Mouse (Mus musculus) hindbrain, embryonic 12.5 days (tissue): ENCODE data around the gene Chst1. TPM values are rescaled to one million over a fixed set of nuclear protein-coding genes. Genes with fewer than 3 reads are reported as not detected.

Source experiments
- ATAC-seq: fragments of 200-750 bp; cut with Nextera tagmentation; 2 replicates; pipeline ENCODE4 v1.8.0; 2017; ENCODE audit warnings: moderate TSS enrichment; ENCODE audit not compliant: low FRiP score
- H3K27ac ChIP-seq: fragments of 300-500 bp; sonication (generic); 2 replicates; pipeline ENCODE4 v1.5.1; 2016; ENCODE audit warnings: mild to moderate bottlenecking
- H3K27me3 ChIP-seq: fragments of 300-500 bp; sonication (generic); 2 replicates; pipeline ENCODE4 v1.6.1; 2016; ENCODE audit warnings: mild to moderate bottlenecking
- H3K36me3 ChIP-seq: fragments of 300-500 bp; sonication (generic); 2 replicates; pipeline ENCODE4 v1.6.1; 2016; ENCODE audit warnings: mild to moderate bottlenecking
- H3K4me1 ChIP-seq: fragments of 300-500 bp; sonication (generic); 2 replicates; pipeline ENCODE4 v1.6.1; 2016
- H3K4me2 ChIP-seq: fragments of 300-500 bp; sonication (generic); replicated peaks from 2 replicates; pipeline ENCODE4 v1.6.1; 2016; ENCODE audit warnings: mild to moderate bottlenecking
- H3K4me3 ChIP-seq: fragments of 300-500 bp; sonication (generic); 2 replicates; pipeline ENCODE4 v1.5.1; 2016; ENCODE audit warnings: mild to moderate bottlenecking
- H3K9ac ChIP-seq: fragments of 300-500 bp; sonication (generic); 2 replicates; pipeline ENCODE4 v1.6.1; 2016; ENCODE audit warnings: mild to moderate bottlenecking, moderate library complexity
- H3K9me3 ChIP-seq: fragments of 300-500 bp; sonication (generic); replicated peaks from 2 replicates; pipeline ENCODE4 v1.6.1; 2016; ENCODE audit warnings: mild to moderate bottlenecking
- WGBS: fragments of 180-500 bp; shearing (Covaris S2); methylation state at CpG from one replicate; pipeline ENCODE4 v1.1.7; 2016; 5-methylcytosine and 5-hydroxymethylcytosine counted together
- polyA plus RNA-seq: library from polyadenylated mRNA; unstranded; fragments of >200 nt; fragmentation: Nextera tagmentation; extraction: Ambion mirVana; gene quantifications from 2 replicates; pipeline ENCODE4 v1.2.1, GENCODE M21; 2016

The Chst1 gene
- polyA plus RNA-seq, 1 experiment from 2014 or later, result 11.1 TPM

- 90% methylated on average over 14 of the region's 14 CpGs for WGBS
- Histone ChIP-seq H3K27me3 (peaks cover 10% of the 10 kb centered on the region), H3K4me1 (no peaks in the 10 kb centered on the region), H3K4me2 (no peak overlapping the region), H3K27ac (no peak overlapping the region), H3K9ac (no peak overlapping the region), H3K36me3 (0 out of 2 replicates have a peak, but pooled peaks cover 4% of the 10 kb centered on the region), H3K9me3 (no peaks in the 10 kb centered on the region), H3K4me3 (no peak overlapping the region)
- ATAC-seq, result no peak
Observed at GRCm38 (mm10) chr2:92614106-92614505, 14.6 kb downstream of the Chst1 start.

- no peaks in the 10 kb centered on the region for H3K9me3 ChIP-seq
- ATAC-seq, result no peak
Observed at GRCm38 (mm10) chr2:92617077-92617756, 17.7 kb downstream of the Chst1 start.

GRCm38 (mm10) chr2:92618016-92618415 lies 18.5 kb downstream of the Chst1 start:
- 0 out of 2 replicates have a peak, but pooled peaks cover 4% of the 10 kb centered on the region for H3K36me3 ChIP-seq
- no peak overlapping the region for H3K27ac ChIP-seq
- no peaks in the 10 kb centered on the region for H3K27me3 ChIP-seq
- no peak overlapping the region for H3K9ac ChIP-seq
- no peak overlapping the region for H3K4me2 ChIP-seq
- no peak overlapping the region for H3K4me3 ChIP-seq
- no peak for ATAC-seq
- 66% methylated on average over 6 of the region's 6 CpGs for WGBS
- no peaks in the 10 kb centered on the region for H3K9me3 ChIP-seq
- no peaks in the 10 kb centered on the region for H3K4me1 ChIP-seq

More at GRCm38 (mm10) chr2:92617077-92617756, 17.7 kb downstream of the Chst1 start:
- Histone ChIP-seq H3K36me3 (0 out of 2 replicates have a peak, but pooled peaks cover 4% of the 10 kb centered on the region), H3K9ac (no peak overlapping the region), H3K4me1 (no peaks in the 10 kb centered on the region), H3K4me3 (no peak overlapping the region), H3K27ac (no peak overlapping the region), H3K4me2 (no peak overlapping the region), H3K27me3 (no peaks in the 10 kb centered on the region)
- 84% methylated on average over 16 of the region's 16 CpGs for WGBS

GRCm38 (mm10) chr2:92627633-92628032 lies 28.1 kb downstream of the Chst1 start:
- H3K4me2 ChIP-seq, result no peak overlapping the region
- H3K4me3 ChIP-seq, result no peak overlapping the region
- 0 out of 2 replicates have a peak, but pooled peaks cover 2% of the 10 kb centered on the region for H3K27me3 ChIP-seq
- no peak overlapping the region for H3K9ac ChIP-seq
- ATAC-seq, result no peak
- H3K9me3 ChIP-seq, result no peaks in the 10 kb centered on the region
- no peak overlapping the region for H3K27ac ChIP-seq
- H3K36me3 ChIP-seq, result no peaks in the 10 kb centered on the region
- 73% methylated on average over 2 of the region's 2 CpGs for WGBS
- H3K4me1 ChIP-seq, result no peaks in the 10 kb centered on the region

GRCm38 (mm10) chr2:92630799-92631198 lies 31.3 kb downstream of the Chst1 start:
- no peaks in the 10 kb centered on the region for H3K9me3 ChIP-seq
- no peak overlapping the region for H3K4me2 ChIP-seq
- H3K9ac ChIP-seq, result no peak overlapping the region
- no peaks in the 10 kb centered on the region for H3K4me1 ChIP-seq
- H3K27ac ChIP-seq, result no peak overlapping the region
- H3K27me3 ChIP-seq, result 0 out of 2 replicates have a peak, but pooled peaks cover 2% of the 10 kb centered on the region
- WGBS, result 91% methylated on average over 11 of the region's 11 CpGs
- ATAC-seq, result no peak
- H3K4me3 ChIP-seq, result no peak overlapping the region
- H3K36me3 ChIP-seq, result no peaks in the 10 kb centered on the region

GRCm38 (mm10) chr2:92632027-92632426 lies 32.5 kb downstream of the Chst1 start:
- H3K4me3 ChIP-seq, result no peak overlapping the region
- H3K27ac ChIP-seq, result no peak overlapping the region
- no peak for ATAC-seq
- no peaks in the 10 kb centered on the region for H3K36me3 ChIP-seq
- no peaks in the 10 kb centered on the region for H3K9me3 ChIP-seq
- 0 out of 2 replicates have a peak, but pooled peaks cover 2% of the 10 kb centered on the region for H3K27me3 ChIP-seq
- 35% methylated on average over 1 of the region's 1 CpGs for WGBS
- no peaks in the 10 kb centered on the region for H3K4me1 ChIP-seq
- no peak overlapping the region for H3K4me2 ChIP-seq
- no peak overlapping the region for H3K9ac ChIP-seq

GRCm38 (mm10) chr2:92640555-92640954 lies 41.0 kb downstream of the Chst1 start:
- 24% methylated on average over 8 of the region's 8 CpGs for WGBS
- Histone ChIP-seq H3K27me3 (no peaks in the 10 kb centered on the region), H3K4me1 (peaks cover 8% of the 10 kb centered on the region), H3K27ac (no peak overlapping the region), H3K9ac (no peak overlapping the region), H3K36me3 (no peaks in the 10 kb centered on the region), H3K4me2 (no peak overlapping the region), H3K9me3 (no peaks in the 10 kb centered on the region), H3K4me3 (no peak overlapping the region)
- ATAC-seq, result no peak

GRCm38 (mm10) chr2:92645282-92646037 lies 46.0 kb downstream of the Chst1 start:
- Histone ChIP-seq H3K4me3 (no peak overlapping the region), H3K4me2 (no peak overlapping the region), H3K27ac (peak overlapping the region; percentile 36; the same call in 1 of the 2 replicates), H3K27me3 (no peaks in the 10 kb centered on the region), H3K9ac (no peak overlapping the region), H3K36me3 (no peaks in the 10 kb centered on the region), H3K9me3 (no peaks in the 10 kb centered on the region), H3K4me1 (peaks cover 15% of the 10 kb centered on the region)
- WGBS, result 44% methylated on average over 7 of the region's 7 CpGs
- 0 out of 2 replicates have a peak, but pooled peaks have one; percentile 42 for ATAC-seq

GRCm38 (mm10) chr2:92649154-92649801 lies 49.8 kb downstream of the Chst1 start:
- no peaks in the 10 kb centered on the region for H3K36me3 ChIP-seq
- H3K27ac ChIP-seq, result no peak overlapping the region
- no peaks in the 10 kb centered on the region for H3K27me3 ChIP-seq
- H3K4me2 ChIP-seq, result no peak overlapping the region
- ATAC-seq, result no peak
- no peaks in the 10 kb centered on the region for H3K9me3 ChIP-seq
- peaks cover 15% of the 10 kb centered on the region for H3K4me1 ChIP-seq
- 69% methylated on average over 5 of the region's 5 CpGs for WGBS
- H3K4me3 ChIP-seq, result no peak overlapping the region
- no peak overlapping the region for H3K9ac ChIP-seq

- Histone ChIP-seq H3K27me3 (no peaks in the 10 kb centered on the region), H3K9ac (no peak overlapping the region), H3K4me1 (peaks cover 9% of the 10 kb centered on the region), H3K27ac (no peak overlapping the region), H3K4me3 (no peak overlapping the region), H3K4me2 (no peak overlapping the region), H3K36me3 (no peaks in the 10 kb centered on the region), H3K9me3 (no peaks in the 10 kb centered on the region)
- ATAC-seq, result peak; percentile 61
- WGBS, result 65% methylated on average over 1 of the region's 1 CpGs
Observed at GRCm38 (mm10) chr2:92650428-92650827, 50.9 kb downstream of the Chst1 start.

GRCm38 (mm10) chr2:92651294-92651816 lies 51.8 kb downstream of the Chst1 start:
- Histone ChIP-seq H3K4me3 (no peak overlapping the region), H3K4me2 (no peak overlapping the region), H3K27me3 (no peaks in the 10 kb centered on the region; the same call in 1 of the 2 replicates), H3K36me3 (no peaks in the 10 kb centered on the region), H3K27ac (no peak overlapping the region), H3K4me1 (peaks cover 3% of the 10 kb centered on the region; the same call in 1 of the 2 replicates), H3K9me3 (no peaks in the 10 kb centered on the region), H3K9ac (no peak overlapping the region)
- WGBS, result 86% methylated on average over 7 of the region's 7 CpGs
- no peak for ATAC-seq

GRCm38 (mm10) chr2:92657189-92657588 lies 57.7 kb downstream of the Chst1 start:
- no peak overlapping the region for H3K9ac ChIP-seq
- no peak overlapping the region for H3K4me2 ChIP-seq

More at GRCm38 (mm10) chr2:92657189-92657588, 57.7 kb downstream of the Chst1 start:
- no peaks in the 10 kb centered on the region for H3K9me3 ChIP-seq
- H3K27ac ChIP-seq, result no peak overlapping the region
- no peak for ATAC-seq
- 88% methylated on average over 2 of the region's 2 CpGs for WGBS
- H3K4me1 ChIP-seq, result no peaks in the 10 kb centered on the region; the same call in 1 of the 2 replicates
- H3K4me3 ChIP-seq, result no peak overlapping the region
- H3K36me3 ChIP-seq, result no peaks in the 10 kb centered on the region
- no peaks in the 10 kb centered on the region; the same call in 1 of the 2 replicates for H3K27me3 ChIP-seq
